Mouse (Mus musculus) liver, embryonic 12.5 days (tissue): ENCODE data around the gene Fam131b. TPM values are rescaled to one million over a fixed set of nuclear protein-coding genes. Genes with fewer than 3 reads are reported as not detected.

ENCODE experiments used
- ATAC-seq: fragments of 200-750 bp; cut with Nextera tagmentation; 2 replicates; pipeline ENCODE4 v1.8.0; 2017; ENCODE audit warnings: moderate number of reproducible peaks, mild to moderate bottlenecking, moderate library complexity
- H3K27ac ChIP-seq: fragments of 300-500 bp; sonication (generic); 2 replicates; pipeline ENCODE4 v1.5.1; 2016; ENCODE audit warnings: mild to moderate bottlenecking
- H3K27me3 ChIP-seq: fragments of 300-500 bp; sonication (generic); replicated peaks from 2 replicates; pipeline ENCODE4 v1.6.1; 2016; ENCODE audit warnings: mild to moderate bottlenecking, moderate library complexity
- H3K36me3 ChIP-seq: fragments of 300-500 bp; sonication (generic); 2 replicates; pipeline ENCODE4 v1.6.1; 2016; ENCODE audit warnings: mild to moderate bottlenecking, moderate library complexity
- H3K4me1 ChIP-seq: fragments of 300-500 bp; sonication (generic); 2 replicates; pipeline ENCODE4 v1.6.1; 2016
- H3K4me2 ChIP-seq: fragments of 300-500 bp; sonication (generic); 2 replicates; pipeline ENCODE4 v1.6.1; 2016; ENCODE audit warnings: mild to moderate bottlenecking, moderate library complexity
- H3K4me3 ChIP-seq: fragments of 300-500 bp; sonication (generic); 2 replicates; pipeline ENCODE4 v1.5.1; 2016; ENCODE audit warnings: mild to moderate bottlenecking, moderate library complexity
- H3K9ac ChIP-seq: fragments of 300-500 bp; sonication (generic); 2 replicates; pipeline ENCODE4 v1.6.1; 2016; ENCODE audit warnings: mild to moderate bottlenecking, moderate library complexity
- H3K9me3 ChIP-seq: fragments of 300-500 bp; sonication (generic); replicated peaks from 2 replicates; pipeline ENCODE4 v1.6.1; 2016; ENCODE audit warnings: mild to moderate bottlenecking, moderate library complexity
- WGBS: fragments of 180-500 bp; shearing (Covaris S2); methylation state at CpG from one replicate; pipeline ENCODE4 v1.1.7; 2016; ENCODE audit not compliant: insufficient replicate concordance; 5-methylcytosine and 5-hydroxymethylcytosine counted together
- polyA plus RNA-seq: library from polyadenylated mRNA; unstranded; fragments of >200 nt; fragmentation: Nextera tagmentation; extraction: Ambion mirVana; gene quantifications from 2 replicates; pipeline ENCODE4 v1.2.1, GENCODE M21; 2016

The Fam131b gene
- polyA plus RNA-seq: not detected in 2 replicates

- 1% methylated on average over 42 of the region's 68 CpGs for WGBS
- Histone ChIP-seq H3K27me3 (peaks cover 62% of the 10 kb centered on the region), H3K4me1 (peaks cover 27% of the 10 kb centered on the region), H3K9me3 (no peaks in the 10 kb centered on the region), H3K36me3 (no peaks in the 10 kb centered on the region), H3K9ac (0 out of 2 replicates have a peak within 1 kb of the TSS, but pooled peaks have one; percentile 31), H3K4me2 (peak within 1 kb of the TSS; percentile 78), H3K4me3 (peak within 1 kb of the TSS; percentile 56), H3K27ac (no peak within 1 kb of the TSS)
- no peak for ATAC-seq
Measured at GRCm38 (mm10) chr6:42324482-42325267, at the start of gene Fam131b. Fam131b (minus strand) TSS chr6:42324643.

- Histone ChIP-seq H3K9ac (no peak overlapping the region), H3K9me3 (no peaks in the 10 kb centered on the region), H3K27me3 (peaks cover 14% of the 10 kb centered on the region; the same call in 1 of the 2 replicates), H3K36me3 (no peaks in the 10 kb centered on the region), H3K4me1 (peaks cover 19% of the 10 kb centered on the region), H3K4me3 (peak overlapping the region; percentile 52), H3K27ac (no peak overlapping the region), H3K4me2 (peak overlapping the region; percentile 83)
- ATAC-seq: no peak
- 42% methylated on average over 6 of the region's 7 CpGs for WGBS
Measured at GRCm38 (mm10) chr6:42373669-42374430, 49.4 kb upstream of the Fam131b start.

GRCm38 (mm10) chr6:42372816-42373547 lies 48.5 kb upstream of the Fam131b start, which contains the start of gene Epha1:
Epha1 (minus strand) TSS chr6:42373268.
- 4% methylated on average over 35 of the region's 36 CpGs for WGBS
- Histone ChIP-seq H3K4me1 (peaks cover 19% of the 10 kb centered on the region), H3K4me3 (peak within 1 kb of the TSS; percentile 52), H3K9me3 (no peaks in the 10 kb centered on the region), H3K27ac (peak within 1 kb of the TSS; percentile 75), H3K27me3 (peaks cover 14% of the 10 kb centered on the region; the same call in 1 of the 2 replicates), H3K4me2 (peak within 1 kb of the TSS; percentile 83), H3K9ac (peak within 1 kb of the TSS; percentile 53), H3K36me3 (no peaks in the 10 kb centered on the region)
- ATAC-seq: peak; percentile 75

- H3K9me3 ChIP-seq: no peaks in the 10 kb centered on the region
- H3K4me2 ChIP-seq: peak overlapping the region; percentile 83
- H3K9ac ChIP-seq: no peak overlapping the region
- peaks cover 19% of the 10 kb centered on the region for H3K4me1 ChIP-seq
- peaks cover 14% of the 10 kb centered on the region; the same call in 1 of the 2 replicates for H3K27me3 ChIP-seq
- no peak overlapping the region for H3K27ac ChIP-seq
- peak overlapping the region; percentile 52 for H3K4me3 ChIP-seq
- ATAC-seq: peak; percentile 36
- no peaks in the 10 kb centered on the region for H3K36me3 ChIP-seq
- WGBS: 41% methylated on average over 9 of the region's 9 CpGs
Measured at GRCm38 (mm10) chr6:42372421-42372815, 48.0 kb upstream of the Fam131b start.

- H3K4me1 ChIP-seq: peaks cover 19% of the 10 kb centered on the region
- ATAC-seq: no peak; the same call in 1 of the 2 replicates
- no peak overlapping the region for H3K27ac ChIP-seq
Measured at GRCm38 (mm10) chr6:42372001-42372400, 47.6 kb upstream of the Fam131b start.

GRCm38 (mm10) chr6:42370630-42371363 lies 46.4 kb upstream of the Fam131b start:
- 65% methylated on average over 4 of the region's 4 CpGs for WGBS
- H3K4me3 ChIP-seq: no peak overlapping the region
- peaks cover 14% of the 10 kb centered on the region for H3K4me1 ChIP-seq
- peaks cover 14% of the 10 kb centered on the region; the same call in 1 of the 2 replicates for H3K27me3 ChIP-seq
- H3K9me3 ChIP-seq: no peaks in the 10 kb centered on the region
- no peak overlapping the region for H3K9ac ChIP-seq
- H3K36me3 ChIP-seq: no peaks in the 10 kb centered on the region
- H3K4me2 ChIP-seq: no peak overlapping the region
- ATAC-seq: no peak
- no peak overlapping the region for H3K27ac ChIP-seq

More at GRCm38 (mm10) chr6:42372001-42372400, 47.6 kb upstream of the Fam131b start:
- 16% methylated on average over 3 of the region's 3 CpGs for WGBS
- Histone ChIP-seq H3K9me3 (no peaks in the 10 kb centered on the region), H3K4me3 (no peak overlapping the region), H3K9ac (no peak overlapping the region), H3K4me2 (peak overlapping the region; percentile 83), H3K36me3 (no peaks in the 10 kb centered on the region), H3K27me3 (peaks cover 14% of the 10 kb centered on the region; the same call in 1 of the 2 replicates)

- Histone ChIP-seq H3K4me1 (peaks cover 14% of the 10 kb centered on the region), H3K36me3 (no peaks in the 10 kb centered on the region), H3K27me3 (peaks cover 14% of the 10 kb centered on the region; the same call in 1 of the 2 replicates), H3K4me3 (no peak overlapping the region), H3K4me2 (no peak overlapping the region), H3K9ac (no peak overlapping the region), H3K9me3 (no peaks in the 10 kb centered on the region), H3K27ac (no peak overlapping the region)
- no peak for ATAC-seq
- 58% methylated on average over 3 of the region's 3 CpGs for WGBS
Measured at GRCm38 (mm10) chr6:42369870-42370269, 45.4 kb upstream of the Fam131b start.

GRCm38 (mm10) chr6:42365215-42365614 lies 40.8 kb upstream of the Fam131b start:
- H3K4me3 ChIP-seq: no peak overlapping the region
- no peak overlapping the region for H3K9ac ChIP-seq
- no peaks in the 10 kb centered on the region for H3K27me3 ChIP-seq
- WGBS: 64% methylated on average over 6 of the region's 6 CpGs
- no peak overlapping the region for H3K4me2 ChIP-seq
- H3K27ac ChIP-seq: no peak overlapping the region
- no peaks in the 10 kb centered on the region for H3K9me3 ChIP-seq
- peaks cover 5% of the 10 kb centered on the region; the same call in 1 of the 2 replicates for H3K36me3 ChIP-seq
- peaks cover 9% of the 10 kb centered on the region; the same call in 1 of the 2 replicates for H3K4me1 ChIP-seq
- ATAC-seq: no peak

- peaks cover 9% of the 10 kb centered on the region; the same call in 1 of the 2 replicates for H3K4me1 ChIP-seq
- H3K9me3 ChIP-seq: no peaks in the 10 kb centered on the region
- peaks cover 11% of the 10 kb centered on the region; the same call in 1 of the 2 replicates for H3K36me3 ChIP-seq
- H3K9ac ChIP-seq: no peak overlapping the region
- WGBS: 80% methylated on average over 15 of the region's 15 CpGs
- no peak overlapping the region for H3K27ac ChIP-seq
- no peaks in the 10 kb centered on the region for H3K27me3 ChIP-seq
- no peak overlapping the region for H3K4me3 ChIP-seq
- ATAC-seq: no peak
- no peak overlapping the region for H3K4me2 ChIP-seq
Measured at GRCm38 (mm10) chr6:42364607-42365006, 40.2 kb upstream of the Fam131b start.

GRCm38 (mm10) chr6:42364066-42364465 lies 39.6 kb upstream of the Fam131b start:
- H3K27ac ChIP-seq: no peak overlapping the region
- no peak for ATAC-seq
- H3K4me2 ChIP-seq: no peak overlapping the region
- no peaks in the 10 kb centered on the region for H3K27me3 ChIP-seq
- no peaks in the 10 kb centered on the region for H3K9me3 ChIP-seq
- 69% methylated on average over 4 of the region's 4 CpGs for WGBS
- peaks cover 16% of the 10 kb centered on the region for H3K36me3 ChIP-seq
- H3K4me3 ChIP-seq: no peak overlapping the region
- no peak overlapping the region for H3K9ac ChIP-seq
- peaks cover 9% of the 10 kb centered on the region; the same call in 1 of the 2 replicates for H3K4me1 ChIP-seq

- H3K27ac ChIP-seq: no peak overlapping the region
- no peaks in the 10 kb centered on the region for H3K9me3 ChIP-seq
- peaks cover 9% of the 10 kb centered on the region; the same call in 1 of the 2 replicates for H3K4me1 ChIP-seq
- no peak for ATAC-seq
- H3K27me3 ChIP-seq: no peaks in the 10 kb centered on the region
- H3K36me3 ChIP-seq: peaks cover 27% of the 10 kb centered on the region
- no peak overlapping the region for H3K4me2 ChIP-seq
- no peak overlapping the region for H3K4me3 ChIP-seq
- 34% methylated on average over 3 of the region's 3 CpGs for WGBS
- H3K9ac ChIP-seq: no peak overlapping the region
Measured at GRCm38 (mm10) chr6:42362974-42363373, 38.5 kb upstream of the Fam131b start.
